In the genomic region with DNA sequence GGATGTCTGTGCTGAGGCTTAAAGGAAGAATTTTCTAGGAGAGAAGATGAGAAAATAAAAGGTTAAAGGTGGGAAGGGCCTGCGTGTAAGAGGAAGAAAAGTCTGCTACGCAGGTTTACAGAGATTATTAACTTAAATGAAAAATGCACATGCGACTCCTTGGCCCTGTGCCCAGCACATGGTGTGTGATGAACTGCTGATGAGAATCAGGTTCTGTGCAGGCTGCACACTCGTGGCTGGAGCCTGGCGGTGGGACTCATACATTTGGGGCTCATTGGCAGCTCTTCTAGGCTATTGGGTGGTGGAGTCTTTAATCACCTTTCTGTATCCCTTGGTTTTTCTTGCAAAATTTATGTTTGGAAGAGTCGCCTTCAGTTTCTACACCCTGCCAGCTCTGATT, we compare ENCODE assay signal across 13 mouse cellular contexts.
DNase-seq lines count a peak whose midpoint lies in the region; ATAC-seq and TF ChIP-seq lines count a peak whose summit lies in the region.
"Had no signal": no experiment of that assay in that cellular context is flagged by ENCODE, and none has a peak within 500 bp of the region (broad histone marks: within the 10 kb centered on the region; RNA-seq: fewer than 3 reads in every experiment).

No protein-coding gene starts in this region.

- peak; percentile 34 to 37 for DNase-seq in cerebellum, postnatal 14 days
- DNase-seq in kidney, adult 2 months, result peak; percentile 8
- DNase-seq in kidney, adult 9 months, result no peak
- peak; percentile 29 for DNase-seq in right cerebral cortex, postnatal 14 days
- no peak for DNase-seq in right cerebral cortex, postnatal 10 days (ENCODE audit: low spot score in 2 of 2)
- peak; percentile 31 for DNase-seq in stomach, postnatal 0 days (ENCODE audit: low spot score)
- DNase-seq in spleen, postnatal 4 days (ENCODE audit: low spot score in 2 of 2), result no peak
- DNase-seq: lung, postnatal 14 days had no signal

- no peak for ATAC-seq in cerebellum, adult (ENCODE audit: insufficient number of reproducible peaks, low FRiP score, low TSS enrichment)
- ATAC-seq in stomach, postnatal 0 days (ENCODE audit: low FRiP score, low TSS enrichment), result no peak

- no peak overlapping the region for H3K4me3 ChIP-seq in kidney, adult 2 months (ENCODE audit: insufficient read depth, low read depth, low read length)
- no peak overlapping the region for H3K4me3 ChIP-seq in stomach, postnatal 0 days (ENCODE audit: low read depth, low read length)
- H3K4me3 ChIP-seq: hindbrain, embryonic 13.5 days; limb, embryonic 15.5 days; myocyte had no signal

- no peaks in the 10 kb centered on the region for H3K4me1 ChIP-seq in kidney, adult 2 months (ENCODE audit: control insufficient read depth, insufficient read depth, low read length)
- H3K4me1 ChIP-seq in stomach, postnatal 0 days (replicated peaks; ENCODE audit: control insufficient read depth, insufficient read depth), result no peaks in the 10 kb centered on the region

- no peak overlapping the region for H3K27ac ChIP-seq in kidney, adult 2 months (ENCODE audit: insufficient read depth, low read depth, low read length)
- H3K27ac ChIP-seq in stomach, postnatal 0 days (replicated peaks), result no peak overlapping the region
- H3K27ac ChIP-seq: hindbrain, embryonic 13.5 days; limb, embryonic 15.5 days had no signal

- H3K9me3 ChIP-seq in stomach, postnatal 0 days (ENCODE audit: control insufficient read depth, low read length), result no peaks in the 10 kb centered on the region
- H3K9me3 ChIP-seq: hindbrain, embryonic 13.5 days; limb, embryonic 15.5 days had no signal

- WGBS in kidney, adult 2 months, result 8% methylated on average over 6 of the region's 6 CpGs
- WGBS in stomach, postnatal 0 days, result 20% methylated on average over 6 of the region's 6 CpGs

- no peak overlapping the region for H3K4me2 ChIP-seq in stomach, postnatal 0 days (replicated peaks; ENCODE audit: low read depth)
- H3K4me2 ChIP-seq: hindbrain, embryonic 13.5 days; limb, embryonic 15.5 days had no signal

- no peak for TF ChIP-seq POLR2A in kidney, adult 2 months (IDR thresholded peaks at IDR 0.05; ENCODE audit: low read depth, low read length)

- H3K27me3 ChIP-seq in kidney, adult 2 months (replicated peaks; ENCODE audit: control insufficient read depth, insufficient read depth, low read length), result no peaks in the 10 kb centered on the region
- no peaks in the 10 kb centered on the region for H3K27me3 ChIP-seq in stomach, postnatal 0 days (ENCODE audit: control insufficient read depth, insufficient read depth, low read length)
- H3K27me3 ChIP-seq: hindbrain, embryonic 13.5 days; limb, embryonic 15.5 days had no signal

- no peak for TF ChIP-seq CTCF in kidney, adult 2 months (conservative IDR thresholded peaks at IDR 0.05; ENCODE audit: insufficient read depth, insufficient read length, low read depth, low read length)
- no peak for TF ChIP-seq CTCF in stomach, postnatal 0 days (IDR thresholded peaks at IDR 0.05; ENCODE audit: low read depth)

- no peak for TF ChIP-seq EP300 in stomach, postnatal 0 days (optimal IDR thresholded peaks at IDR 0.05)

- H3K9ac ChIP-seq in stomach, postnatal 0 days (ENCODE audit: low read length), result no peak overlapping the region
- H3K9ac ChIP-seq: hindbrain, embryonic 13.5 days; limb, embryonic 15.5 days had no signal

- H3K36me3 ChIP-seq in kidney, adult 2 months (ENCODE audit: control insufficient read depth, insufficient read depth, low read length), result no peaks in the 10 kb centered on the region
- no peaks in the 10 kb centered on the region for H3K36me3 ChIP-seq in stomach, postnatal 0 days (ENCODE audit: control insufficient read depth, insufficient read depth, low read length)
- H3K36me3 ChIP-seq: G1E; hindbrain, embryonic 13.5 days; limb, embryonic 15.5 days had no signal

Comparison
In these comparisons a context has a peak if more than half of its experiments do, and no peak if none do; other contexts are left out.
1. DNase-seq: peak in cerebellum, postnatal 14 days (2 of 2), kidney, adult 2 months (single experiment), right cerebral cortex, postnatal 14 days (single experiment) and stomach, postnatal 0 days (single experiment); none in kidney, adult 9 months (single experiment), right cerebral cortex, postnatal 10 days (0 of 2) and spleen, postnatal 4 days (0 of 2).